Mouse (Mus musculus) left cerebral cortex, adult 2 months (tissue): ENCODE measurements around the gene Smarcc2. TPM values are rescaled to one million over a fixed set of nuclear protein-coding genes. Genes with fewer than 3 reads are reported as not detected.
"Not testable (repeated sequence)": the region's sequence is repeated elsewhere in the genome, so short reads cannot be mapped to it uniquely, and the experiment has no call there.

Source experiments
- DNase-seq, 2 experiments: peaks; one replicate each; pipeline ENCODE4 v3.0.0; 2021 to 2022; ENCODE audit warnings: low spot score in 2 of 2, mixed read lengths in 1 of 2; ENCODE audit errors: extremely low spot score in 1 of 2
- H3K27ac ChIP-seq: fragments of 200-600 bp; 2 replicates; pipeline ENCODE4 v1.8.1; 2022
- H3K4me3 ChIP-seq: fragments of 200-600 bp; 2 replicates; pipeline ENCODE4 v1.8.1; 2022
- CTCF ChIP-seq: fragments of 200-600 bp; IDR thresholded peaks from 2 replicates; pipeline ENCODE4 v1.8.1; 2022; ENCODE audit warnings: antibody characterized with exemption, mild to moderate bottlenecking, moderate library complexity
- intact Hi-C: fragments of 180-260 bp; cut with DNase I; formaldehyde crosslinking; loops from one replicate; pipeline ENCODE4 v1.15.1; 2025
- total RNA-seq, 2 experiments: library from RNA; stranded (reverse); gene quantifications; 2 replicates each; pipeline ENCODE4 v1.2.3; 2021

Smarcc2 gene
- total RNA-seq, 2 experiments from 2014 or later: 253 to 254 TPM

DNA sequence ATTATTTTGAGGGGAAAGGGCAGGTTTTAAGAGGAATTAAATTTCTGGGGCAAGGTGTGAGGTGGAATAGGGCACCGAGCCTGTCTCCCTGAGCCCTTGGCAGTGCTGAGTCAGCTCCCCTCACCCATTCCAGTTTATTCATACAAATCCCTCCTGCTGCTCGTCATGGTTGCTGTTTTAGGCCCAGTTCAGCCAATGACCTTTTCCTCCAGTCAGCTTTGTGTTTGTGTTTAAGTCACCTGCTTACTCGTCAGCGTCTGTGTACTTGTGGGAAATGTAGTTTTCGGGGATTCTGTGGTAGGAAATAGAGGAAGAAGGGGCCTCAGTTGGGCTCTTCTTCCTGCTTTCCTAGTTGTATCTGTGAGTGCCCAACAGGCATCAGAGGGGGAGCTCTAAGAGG is 30.3 kb downstream of the Smarcc2 start:
- no peak overlapping the region for H3K4me3 ChIP-seq
- intact Hi-C loops: no loop called here
- peak overlapping the region; percentile 18; the same call in 1 of the 2 replicates for H3K27ac ChIP-seq
- DNase-seq: no peak
- TF ChIP-seq CTCF: no peak

DNA sequence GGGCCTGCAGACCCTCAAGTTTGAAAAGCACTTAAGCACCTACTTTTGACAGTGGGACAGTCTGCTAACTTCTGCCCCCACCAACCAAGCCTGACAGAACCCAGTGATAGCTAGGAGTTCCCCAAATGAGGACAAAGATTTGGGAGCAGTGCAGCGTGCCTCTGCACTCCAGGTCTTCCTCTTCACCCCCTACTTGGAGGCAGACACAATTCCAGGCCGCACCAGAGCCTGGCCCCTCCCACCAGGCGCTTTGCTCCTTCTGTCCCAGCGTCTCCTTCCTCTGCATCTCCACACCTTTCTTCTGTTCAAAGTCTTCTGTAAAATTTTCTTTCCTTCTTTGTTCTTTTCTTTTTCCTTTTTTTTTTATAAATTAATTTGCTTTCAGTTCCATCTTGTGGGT is 30.7 kb downstream of the Smarcc2 start:
- intact Hi-C loops: no loop called here
- Histone ChIP-seq H3K27ac (peak overlapping the region; percentile 64; the same call in 1 of the 2 replicates), H3K4me3 (no peak overlapping the region)
- TF ChIP-seq CTCF: no peak
- DNase-seq: no peak

DNA sequence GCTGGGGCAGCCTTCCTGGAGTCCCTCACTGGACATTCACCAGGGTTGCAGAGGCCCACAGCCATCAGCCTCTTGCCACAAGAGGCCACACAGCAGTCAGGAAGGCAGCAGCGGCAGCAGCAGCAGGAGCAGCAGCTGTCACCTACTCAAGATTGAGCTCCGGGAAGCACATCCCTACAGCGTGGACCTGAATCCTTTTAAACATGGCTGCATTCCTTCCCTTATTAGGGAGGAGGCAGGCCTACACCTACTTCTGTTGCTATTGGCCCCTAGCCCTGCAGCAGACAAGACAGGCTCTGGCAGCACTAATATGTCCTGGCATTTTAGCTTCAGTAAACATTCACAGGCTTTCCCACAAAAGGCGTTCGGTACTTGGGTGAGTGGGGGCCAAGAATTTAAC is 31.2 kb downstream of the Smarcc2 start:
- no peak overlapping the region for H3K4me3 ChIP-seq
- DNase-seq: no peak
- TF ChIP-seq CTCF: no peak
- intact Hi-C loops: no loop called here
- H3K27ac ChIP-seq: peak overlapping the region; percentile 64; the same call in 1 of the 2 replicates

DNA sequence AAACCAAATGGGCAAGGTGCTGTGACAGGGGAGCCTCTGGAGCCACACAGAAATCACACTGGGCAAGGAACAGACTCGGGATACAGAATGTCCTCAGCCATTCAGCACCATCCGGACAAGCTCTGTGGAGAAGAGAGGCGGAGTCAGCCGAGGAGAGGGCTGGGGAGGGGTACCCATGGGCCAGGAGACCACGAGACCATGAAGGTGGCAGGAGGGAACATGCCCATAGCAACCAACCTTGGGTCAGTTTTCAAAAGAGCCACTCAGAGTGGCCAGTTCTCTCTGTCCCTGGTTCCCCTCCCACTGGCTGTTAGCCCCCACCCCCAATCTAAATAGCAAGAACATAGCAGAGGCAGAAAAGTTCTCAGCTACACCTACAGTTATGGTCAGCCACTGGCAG is 31.9 kb downstream of the Smarcc2 start:
- intact Hi-C loops: no loop called here
- DNase-seq: no peak
- peak overlapping the region; percentile 66 for H3K4me3 ChIP-seq
- no peak for TF ChIP-seq CTCF
- H3K27ac ChIP-seq: no peak overlapping the region; the same call in 1 of the 2 replicates

DNA sequence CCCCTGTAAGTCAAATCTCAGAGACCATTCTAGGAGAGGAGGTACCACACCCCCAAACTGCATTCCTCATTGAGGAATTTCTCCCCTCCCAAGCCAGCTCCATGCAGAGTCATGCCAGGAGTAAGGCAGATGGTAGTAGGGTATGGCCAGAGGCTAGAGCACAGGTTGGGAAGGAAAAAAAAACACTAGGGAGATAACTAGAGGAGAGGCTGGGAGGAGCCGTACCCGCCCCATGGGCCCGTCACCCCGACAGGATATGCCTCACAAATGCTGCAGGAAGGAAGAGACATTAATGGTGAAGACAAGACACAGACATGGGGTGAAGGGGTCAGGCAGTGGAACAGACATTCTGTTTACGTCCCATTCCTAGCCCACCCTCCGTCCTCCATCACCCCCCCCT is 32.4 kb downstream of the Smarcc2 start:
- Histone ChIP-seq H3K4me3 (peak overlapping the region; percentile 66), H3K27ac (peak overlapping the region; percentile 57)
- no peak for DNase-seq
- no peak for TF ChIP-seq CTCF
- intact Hi-C loops: no loop called here

DNA sequence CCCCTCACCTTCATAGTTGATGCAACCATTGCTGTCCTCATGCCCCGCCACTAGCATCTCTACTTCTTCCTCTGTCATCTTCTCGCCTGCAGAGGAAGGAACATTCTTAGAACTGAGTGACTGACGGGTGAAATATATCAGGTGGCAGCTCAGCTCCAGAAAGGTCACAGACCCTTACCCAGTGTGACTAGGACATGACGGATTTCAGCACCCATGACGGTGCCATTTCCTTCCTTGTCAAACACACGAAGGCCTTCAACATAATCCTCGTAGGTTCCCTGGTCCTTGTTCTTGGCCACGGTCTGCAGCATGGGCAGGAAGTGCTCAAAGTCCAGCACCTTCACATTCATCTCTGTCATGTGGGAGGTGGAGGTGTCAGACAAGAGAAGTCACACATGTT is 33.0 kb downstream of the Smarcc2 start:
- not testable (repeated sequence) for DNase-seq
- intact Hi-C loops: loop anchor here (2.0 kb wide), 2 partner anchors 31 to 55 kb away; partner anchors contain the start of gene Zc3h10
- Histone ChIP-seq H3K27ac (peak overlapping the region; percentile 57), H3K4me3 (peak overlapping the region; percentile 66)

DNA sequence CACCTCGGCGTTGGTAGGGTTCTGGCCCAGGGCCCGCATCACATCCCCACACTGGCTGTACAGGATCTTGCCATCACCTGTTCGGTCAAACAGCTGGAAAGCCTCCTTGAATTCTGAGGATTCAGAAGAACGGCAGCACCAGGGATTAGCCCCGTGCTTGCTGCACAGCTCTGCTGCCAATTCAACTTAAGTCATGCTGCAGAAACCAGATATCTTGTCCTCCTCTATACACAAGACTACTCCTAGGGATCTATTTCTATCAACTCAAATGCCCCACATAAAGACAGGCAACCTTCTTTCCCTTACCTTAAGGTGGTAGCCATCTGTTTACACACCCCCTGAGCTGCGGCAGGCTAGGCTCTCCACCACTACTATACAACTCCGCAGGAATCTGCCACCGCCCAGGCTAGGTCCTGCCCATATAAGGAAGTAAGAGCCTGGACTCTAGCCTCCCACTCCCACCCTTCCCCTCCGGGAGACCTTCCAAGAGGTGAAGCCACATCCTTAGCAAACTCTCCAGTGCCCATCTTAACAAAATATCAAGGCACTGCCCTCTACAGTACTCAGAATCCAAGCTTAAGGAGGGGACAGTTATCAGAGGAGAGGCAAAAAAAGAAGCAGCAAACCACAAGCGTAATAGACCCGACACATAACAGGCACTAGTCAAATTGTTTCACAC is 33.7 kb downstream of the Smarcc2 start:
- peak; percentile 47 to 64 for DNase-seq
- Histone ChIP-seq H3K4me3 (peak overlapping the region; percentile 66), H3K27ac (peak overlapping the region; percentile 96)
- TF ChIP-seq CTCF: no peak
- intact Hi-C loops: loop anchor here (2.0 kb wide), 2 partner anchors 32 to 54 kb away; partner anchors contain the start of gene Zc3h10

DNA sequence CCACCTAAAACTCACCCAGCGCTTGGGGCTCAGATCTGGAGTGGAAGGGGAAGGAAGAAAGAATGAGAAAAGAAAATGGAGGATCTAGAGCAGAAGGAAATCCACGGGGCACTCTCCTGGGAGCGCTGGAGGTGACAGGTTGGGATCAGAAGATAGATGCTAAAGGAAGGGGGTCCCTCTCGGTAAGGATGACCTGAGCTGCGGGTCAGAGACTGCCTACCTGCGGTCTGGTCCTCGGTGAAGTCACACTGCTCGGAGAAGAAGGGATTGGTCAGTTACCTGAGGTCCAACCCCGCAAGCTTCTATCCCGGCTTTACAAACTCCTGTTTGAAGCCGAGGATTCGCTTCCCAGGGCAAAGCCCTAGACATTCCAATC is 34.3 kb downstream of the Smarcc2 start:
- intact Hi-C loops: loop anchor here (2.0 kb wide), 2 partner anchors 33 to 53 kb away; partner anchors contain the start of gene Zc3h10
- TF ChIP-seq CTCF: no peak
- H3K27ac ChIP-seq: peak overlapping the region; percentile 96
- DNase-seq: no peak
- H3K4me3 ChIP-seq: peak overlapping the region; percentile 66

DNA sequence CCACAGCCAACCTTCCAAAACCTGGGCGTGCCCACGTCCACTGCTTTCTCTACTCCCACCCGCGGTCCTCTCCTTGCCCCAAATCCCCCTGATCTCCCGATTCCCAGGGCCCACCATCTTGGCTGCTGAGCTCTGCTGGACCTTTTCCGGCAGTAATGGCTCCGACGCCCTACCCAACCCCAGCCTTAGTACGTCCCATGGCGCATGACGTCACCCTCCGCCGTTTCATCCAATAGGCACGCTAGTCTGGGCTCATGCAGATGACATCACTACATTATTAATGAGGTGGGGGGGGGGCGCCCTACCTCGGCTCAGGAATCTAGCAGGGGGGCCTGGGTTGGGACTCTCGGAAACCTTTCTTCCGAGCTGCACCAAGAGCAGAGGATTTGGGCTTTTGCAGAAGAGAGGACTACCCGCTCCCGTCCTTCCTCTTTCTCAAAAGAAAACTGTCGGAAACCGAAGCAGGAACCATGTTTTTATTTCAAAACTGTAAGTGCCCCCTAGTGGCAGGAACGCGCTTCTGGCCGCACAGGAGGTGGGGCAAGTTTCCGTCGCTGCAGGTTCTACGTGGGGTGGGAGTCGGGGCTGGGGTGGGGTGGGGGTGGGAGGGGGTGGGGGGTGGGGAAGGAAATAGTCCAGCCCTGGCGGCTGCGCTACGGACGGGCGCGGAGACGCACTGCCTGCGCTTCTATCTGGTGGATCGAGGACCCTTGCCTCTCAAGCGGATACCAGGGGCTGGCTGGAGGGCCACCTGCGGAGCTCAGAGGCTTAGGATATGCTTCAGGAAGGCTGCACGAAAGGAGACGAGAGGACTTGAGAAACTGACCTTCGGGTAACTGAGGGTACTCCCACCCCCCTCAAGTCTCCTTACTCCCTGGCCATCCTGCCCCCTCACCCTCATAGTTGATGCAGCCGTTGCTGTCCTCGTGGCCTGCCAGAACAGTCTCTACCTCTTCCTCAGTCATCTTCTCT is 34.9 kb downstream of the Smarcc2 start, which contains the start of gene Myl6:
TSS of gene Myl6 (minus strand) at position 451 of the 972 bp plus-strand sequence.
- intact Hi-C loops: loop anchor here (2.0 kb wide), 2 partner anchors 33 to 53 kb away; partner anchors contain the start of gene Zc3h10

DNA sequence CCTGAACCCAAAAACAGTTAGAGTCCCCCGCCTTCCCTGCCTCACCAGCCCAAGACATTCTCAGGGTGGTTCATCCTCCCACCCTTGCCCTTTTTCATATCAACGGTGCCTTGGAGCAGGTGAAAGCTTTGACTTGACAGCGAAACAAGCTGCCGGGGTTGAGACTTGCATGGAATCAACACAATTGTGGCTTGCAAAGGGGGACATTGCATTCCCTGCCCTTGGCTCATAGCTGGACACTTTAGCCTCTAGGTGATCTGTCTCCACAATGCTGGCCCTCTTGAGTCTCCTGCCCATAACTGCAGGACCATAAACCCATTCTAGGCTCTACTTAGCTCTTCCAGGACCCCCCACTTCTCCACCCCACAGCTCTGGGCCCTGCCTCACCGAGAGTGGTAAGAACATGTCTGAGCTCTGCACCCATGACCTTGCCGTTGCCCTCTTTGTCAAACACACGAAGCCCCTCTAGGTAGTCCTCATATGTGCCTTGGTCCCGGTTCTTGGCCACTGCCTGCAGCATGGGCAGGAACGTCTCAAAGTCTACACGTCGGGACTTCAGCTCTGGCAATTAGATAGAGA is 35.7 kb downstream of the Smarcc2 start:
- Histone ChIP-seq H3K4me3 (peak overlapping the region; percentile 66), H3K27ac (peak overlapping the region; percentile 96)
- no peak for TF ChIP-seq CTCF
- intact Hi-C loops: no loop called here
- DNase-seq: no peak

More for the DNA sequence above, 34.9 kb downstream of the Smarcc2 start, which contains the start of gene Myl6:
- Histone ChIP-seq H3K27ac (peak within 1 kb of the TSS; percentile 96), H3K4me3 (peak within 1 kb of the TSS; percentile 66)
- TF ChIP-seq CTCF: peak; percentile 72
- DNase-seq: peak; percentile 96 to 97

DNA sequence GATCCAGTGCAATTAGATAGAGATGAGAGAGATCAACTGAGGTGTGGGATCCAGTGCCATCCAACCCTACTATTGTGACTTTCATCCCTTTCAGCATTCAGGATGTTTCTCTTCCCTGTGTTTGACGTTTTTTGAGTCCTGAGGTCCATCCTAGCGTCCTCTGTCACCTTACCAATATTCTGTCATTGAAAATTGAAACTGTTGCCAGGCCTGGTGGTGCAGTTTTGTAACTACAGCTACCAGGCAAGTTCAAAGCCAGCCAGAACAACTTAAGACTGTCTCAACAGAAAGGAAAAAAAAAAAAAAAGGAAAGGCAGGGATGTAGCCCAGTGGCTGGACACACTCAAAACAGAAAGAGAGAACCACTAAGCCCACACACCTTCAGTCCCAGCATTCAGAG is 36.2 kb downstream of the Smarcc2 start:
- intact Hi-C loops: no loop called here
- Histone ChIP-seq H3K27ac (peak overlapping the region; percentile 96), H3K4me3 (peak overlapping the region; percentile 66)
- peak; percentile 30 for TF ChIP-seq CTCF
- DNase-seq: no peak
